Mouse (Mus musculus) heart, adult 2 months (tissue): Measurements from ENCODE around the gene Cant1. TPM values are rescaled to one million over a fixed set of nuclear protein-coding genes. Genes with fewer than 3 reads are reported as not detected.

ENCODE experiments used
- DNase-seq, 2 experiments: peaks; one replicate each; pipeline ENCODE4 v3.0.0; 2021
- H3K27ac ChIP-seq: fragments of 200-600 bp; 2 replicates; pipeline ENCODE4 v1.8.1; 2022
- H3K27me3 ChIP-seq: fragments of 200-500 bp; 2 replicates; pipeline ENCODE4 v1.6.1; 2012; ENCODE audit warnings: mild to moderate bottlenecking, low read length, inconsistent platforms, mixed read lengths; ENCODE audit not compliant: control insufficient read depth, insufficient read depth
- H3K36me3 ChIP-seq: fragments of 200-500 bp; 2 replicates; pipeline ENCODE4 v1.6.1; 2012; ENCODE audit warnings: low read length, inconsistent platforms; ENCODE audit not compliant: control insufficient read depth, insufficient read depth
- H3K4me1 ChIP-seq: fragments of 200-500 bp; 2 replicates; pipeline ENCODE4 v1.6.1; 2011; ENCODE audit warnings: low read length; ENCODE audit not compliant: control insufficient read depth, insufficient read depth
- H3K4me3 ChIP-seq: fragments of 200-600 bp; 2 replicates; pipeline ENCODE4 v1.8.1; 2022
- H3K79me2 ChIP-seq: fragments of 200-500 bp; replicated peaks from 2 replicates; pipeline ENCODE4 v1.6.1; 2012; ENCODE audit warnings: mild to moderate bottlenecking, inconsistent platforms, low read length, moderate library complexity, mixed read lengths; ENCODE audit not compliant: control insufficient read depth, insufficient read depth
- H3K9ac ChIP-seq: fragments of 200-500 bp; 2 replicates; pipeline ENCODE4 v1.6.1; 2012; ENCODE audit warnings: low read depth, mild to moderate bottlenecking, control low read depth, inconsistent platforms, low read length, mixed read lengths
- CTCF ChIP-seq: fragments of 200-600 bp; IDR thresholded peaks from 2 replicates; pipeline ENCODE4 v1.8.1; 2022; ENCODE audit warnings: antibody characterized with exemption, mild to moderate bottlenecking, moderate library complexity
- EP300 ChIP-seq: fragments of 200-500 bp; IDR thresholded peaks from 2 replicates; pipeline ENCODE4 v1.6.1; 2011; ENCODE audit warnings: low read depth, low read length, control low read depth; ENCODE audit not compliant: insufficient read depth
- POLR2A ChIP-seq: fragments of 200-500 bp; IDR thresholded peaks from 2 replicates; pipeline ENCODE4 v1.6.1; 2011; ENCODE audit warnings: mild to moderate bottlenecking, low read depth, low read length, control low read depth; ENCODE audit not compliant: insufficient read depth
- WGBS: fragments of 180-500 bp; shearing (Covaris S2); methylation state at CpG from one replicate; pipeline ENCODE4 v1.1.7; 2018; 5-methylcytosine and 5-hydroxymethylcytosine counted together
- intact Hi-C: fragments of 180-260 bp; cut with DNase I; formaldehyde crosslinking; loops from one replicate; pipeline ENCODE4 v1.15.1; 2025
- polyA plus RNA-seq: library from polyadenylated mRNA; depleted of rRNA; stranded (reverse); fragments of >200 nt; gene quantifications from 2 replicates; pipeline ENCODE4 v1.2.3, GENCODE M21; 2012
- total RNA-seq, 2 experiments: library from RNA; stranded (reverse); gene quantifications; 2 replicates each; pipeline ENCODE4 v1.2.3; 2021

The Cant1 gene
- total and polyA plus RNA-seq, 3 experiments = 17.7 to 21.6 (median 18.2) TPM

DNA sequence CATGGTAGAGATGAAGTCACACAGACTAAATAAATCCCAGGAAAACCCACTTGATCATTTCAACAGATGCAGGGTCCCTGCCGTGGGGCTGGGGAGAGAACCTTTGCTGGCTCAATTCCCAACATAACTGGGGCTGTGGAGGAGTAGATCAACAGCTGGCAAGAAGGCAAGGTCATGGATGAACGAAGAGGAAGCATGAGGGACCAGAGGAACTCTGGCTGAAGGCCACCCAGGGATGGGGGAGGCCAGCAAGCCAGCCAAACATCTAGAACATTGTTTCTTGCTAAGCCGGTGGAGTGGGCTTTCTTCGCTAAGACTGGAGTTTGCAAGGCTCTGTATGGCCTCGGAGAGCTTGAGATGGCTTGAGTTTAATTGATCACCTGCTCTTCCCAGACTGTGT, 43.0 kb downstream of the Cant1 start:
- Histone ChIP-seq H3K9ac (no peak overlapping the region), H3K27ac (no peak overlapping the region), H3K36me3 (no peaks in the 10 kb centered on the region), H3K79me2 (no peaks in the 10 kb centered on the region), H3K4me1 (peaks cover 1% of the 10 kb centered on the region; the same call in 1 of the 2 replicates), H3K4me3 (no peak overlapping the region), H3K27me3 (no peaks in the 10 kb centered on the region)
- intact Hi-C loops = no loop called here
- TF ChIP-seq EP300 = no peak
- no peak for TF ChIP-seq CTCF
- no peak for TF ChIP-seq POLR2A
- DNase-seq = peak in 1 of 2 experiments; percentile 14
- 38% methylated on average over 5 of the region's 5 CpGs for WGBS

GRCm38 (mm10) chr11:118375461-118375860, 43.4 kb downstream of the Cant1 start:
- intact Hi-C loops = no loop called here
- WGBS = 46% methylated on average over 8 of the region's 8 CpGs
- Histone ChIP-seq H3K4me3 (no peak overlapping the region), H3K79me2 (no peaks in the 10 kb centered on the region), H3K4me1 (peaks cover 1% of the 10 kb centered on the region; the same call in 1 of the 2 replicates), H3K27me3 (no peaks in the 10 kb centered on the region), H3K9ac (no peak overlapping the region), H3K36me3 (no peaks in the 10 kb centered on the region), H3K27ac (no peak overlapping the region)
- peak in 1 of 2 experiments; percentile 13 for DNase-seq
- TF ChIP-seq POLR2A = no peak
- TF ChIP-seq CTCF = no peak
- no peak for TF ChIP-seq EP300

- Histone ChIP-seq H3K79me2 (no peaks in the 10 kb centered on the region), H3K9ac (no peak overlapping the region), H3K36me3 (no peaks in the 10 kb centered on the region), H3K27me3 (no peaks in the 10 kb centered on the region), H3K4me3 (no peak overlapping the region), H3K4me1 (peaks cover 1% of the 10 kb centered on the region; the same call in 1 of the 2 replicates), H3K27ac (no peak overlapping the region)
- intact Hi-C loops = no loop called here
- TF ChIP-seq EP300 = no peak
- 0 out of 2 replicates have a peak, but pooled peaks have one; percentile 7 for TF ChIP-seq CTCF
- peak in 1 of 2 experiments; percentile 13 for DNase-seq
Observed at GRCm38 (mm10) chr11:118375006-118375405, 43.9 kb downstream of the Cant1 start.

DNA sequence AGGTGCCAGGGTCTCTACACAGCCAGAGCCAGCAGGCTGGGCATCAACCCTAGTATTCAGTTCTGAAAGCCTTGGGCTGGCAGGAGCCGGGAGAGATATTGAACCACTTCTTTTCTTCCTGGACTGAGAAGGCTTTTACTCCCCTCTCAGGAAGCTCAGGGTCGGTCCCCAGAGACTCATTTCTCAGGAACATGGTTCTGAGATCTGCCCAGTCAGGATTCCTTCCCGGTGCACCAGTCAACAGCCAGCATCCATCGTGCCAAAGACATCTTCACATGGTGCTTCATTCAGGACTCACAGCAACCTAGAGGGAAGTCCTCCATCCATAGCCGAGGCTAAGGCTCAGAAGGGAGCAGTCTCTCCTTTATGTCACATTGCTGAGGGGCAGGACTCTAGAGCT, 44.4 kb downstream of the Cant1 start:
- H3K4me3 ChIP-seq = no peak overlapping the region
- H3K9ac ChIP-seq = no peak overlapping the region
- DNase-seq = peak in 1 of 2 experiments; percentile 10
- H3K79me2 ChIP-seq = no peaks in the 10 kb centered on the region
- peaks cover under 1% of the 10 kb centered on the region; the same call in 1 of the 2 replicates for H3K4me1 ChIP-seq
- WGBS = 62% methylated on average over 5 of the region's 5 CpGs
- TF ChIP-seq CTCF (no peak), EP300 (no peak)
- intact Hi-C loops = no loop called here
- no peaks in the 10 kb centered on the region for H3K27me3 ChIP-seq
- H3K36me3 ChIP-seq = no peaks in the 10 kb centered on the region
- no peak overlapping the region for H3K27ac ChIP-seq

DNA sequence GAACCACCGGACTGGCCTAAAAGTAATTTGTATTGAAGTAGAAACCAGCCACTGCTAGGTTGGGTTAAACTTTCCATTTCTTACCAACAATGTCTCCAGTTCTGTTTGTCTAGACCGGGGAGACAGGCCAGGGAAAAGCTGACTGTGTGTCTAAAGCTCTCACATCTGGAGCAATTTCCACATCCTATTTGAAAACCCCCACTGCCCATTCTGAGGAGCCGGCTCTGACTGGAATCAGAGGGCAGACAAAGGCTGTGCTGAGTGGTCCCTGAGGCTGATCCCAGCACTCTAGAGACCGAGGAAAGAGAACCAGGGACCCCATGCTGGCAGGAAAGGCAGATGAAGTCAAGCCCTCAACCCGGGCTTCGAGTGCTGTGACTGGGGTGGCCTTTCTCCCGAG, 46.2 kb downstream of the Cant1 start:
- Histone ChIP-seq H3K27ac (no peak overlapping the region), H3K9ac (no peak overlapping the region), H3K79me2 (no peaks in the 10 kb centered on the region), H3K4me1 (no peaks in the 10 kb centered on the region), H3K36me3 (no peaks in the 10 kb centered on the region), H3K4me3 (no peak overlapping the region), H3K27me3 (no peaks in the 10 kb centered on the region)
- DNase-seq = no peak
- TF ChIP-seq POLR2A (no peak), CTCF (no peak), EP300 (no peak)
- intact Hi-C loops = no loop called here
- 60% methylated on average over 7 of the region's 7 CpGs for WGBS

GRCm38 (mm10) chr11:118371876-118372275, 47.0 kb downstream of the Cant1 start:
- H3K27me3 ChIP-seq = no peaks in the 10 kb centered on the region
- H3K27ac ChIP-seq = no peak overlapping the region
- DNase-seq = peak in 1 of 2 experiments; percentile 17
- 69% methylated on average over 7 of the region's 7 CpGs for WGBS
- intact Hi-C loops = no loop called here
- no peak overlapping the region for H3K9ac ChIP-seq
- no peaks in the 10 kb centered on the region for H3K4me1 ChIP-seq
- no peaks in the 10 kb centered on the region for H3K79me2 ChIP-seq
- H3K36me3 ChIP-seq = no peaks in the 10 kb centered on the region
- no peak for TF ChIP-seq POLR2A
- TF ChIP-seq EP300 = no peak
- no peak for TF ChIP-seq CTCF
- H3K4me3 ChIP-seq = no peak overlapping the region
